Mouse (Mus musculus) left cerebral cortex, adult 2 months (tissue): ENCODE results near the gene Cldn7. TPM values are rescaled to one million over a fixed set of nuclear protein-coding genes. Genes with fewer than 3 reads are reported as not detected.

Source experiments
- DNase-seq, 2 experiments: peaks; one replicate each; pipeline ENCODE4 v3.0.0; 2021 to 2022; ENCODE audit warnings: low spot score in 2 of 2, mixed read lengths in 1 of 2; ENCODE audit errors: extremely low spot score in 1 of 2
- H3K27ac ChIP-seq: fragments of 200-600 bp; 2 replicates; pipeline ENCODE4 v1.8.1; 2022
- H3K4me3 ChIP-seq: fragments of 200-600 bp; 2 replicates; pipeline ENCODE4 v1.8.1; 2022
- CTCF ChIP-seq: fragments of 200-600 bp; IDR thresholded peaks from 2 replicates; pipeline ENCODE4 v1.8.1; 2022; ENCODE audit warnings: antibody characterized with exemption, mild to moderate bottlenecking, moderate library complexity
- intact Hi-C: fragments of 180-260 bp; cut with DNase I; formaldehyde crosslinking; loops from one replicate; pipeline ENCODE4 v1.15.1; 2025
- total RNA-seq, 2 experiments: library from RNA; stranded (reverse); gene quantifications; 2 replicates each; pipeline ENCODE4 v1.2.3; 2021

Gene Cldn7
- total RNA-seq, 2 experiments from 2014 or later, result not detected

DNA sequence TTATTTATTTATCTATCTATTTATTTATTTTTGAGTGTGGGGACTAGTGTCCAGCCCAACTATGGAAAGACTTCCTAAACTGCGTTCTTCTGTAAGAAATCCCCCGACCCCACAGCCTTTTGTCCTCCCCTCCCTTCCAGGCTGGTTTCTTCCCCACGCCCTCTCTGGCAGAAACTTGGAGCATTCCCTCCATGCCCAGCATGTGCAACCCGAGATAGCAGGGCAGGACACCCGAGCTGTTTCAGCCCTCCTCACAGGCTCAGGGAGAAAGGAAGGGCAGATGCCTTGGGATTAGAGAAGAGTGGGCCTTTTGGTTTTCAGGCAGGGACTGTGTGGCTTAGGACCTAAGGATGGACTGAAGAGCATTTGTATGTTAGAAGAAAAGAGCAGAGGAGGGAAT is 18.3 kb downstream of the Cldn7 start:
- intact Hi-C loops, result no loop called here

DNA sequence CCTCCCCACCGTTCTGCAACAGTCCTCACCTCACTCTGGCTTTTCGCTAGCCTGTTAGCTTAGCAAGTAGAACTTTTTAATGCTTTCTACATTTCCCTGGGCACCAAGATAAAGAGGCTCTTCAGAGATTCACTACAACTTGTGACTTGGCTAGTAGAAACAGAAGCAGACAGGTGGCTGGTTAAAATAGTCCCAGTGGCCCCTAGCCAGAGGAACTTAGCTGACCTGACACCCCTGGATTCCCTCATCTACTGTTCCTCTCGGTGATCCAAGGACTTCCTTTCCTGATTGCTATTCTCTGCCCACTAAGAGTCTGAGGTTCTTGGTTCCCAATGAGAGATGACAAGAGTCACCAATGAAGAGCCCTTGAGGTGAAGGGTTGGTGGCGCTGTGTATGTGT is 18.8 kb downstream of the Cldn7 start:
- intact Hi-C loops, result no loop called here
- Histone ChIP-seq H3K4me3 (no peak overlapping the region), H3K27ac (no peak overlapping the region)
- TF ChIP-seq CTCF, result no peak
- DNase-seq, result no peak

More for the DNA sequence above, 18.3 kb downstream of the Cldn7 start:
- Histone ChIP-seq H3K4me3 (peak overlapping the region; percentile 19), H3K27ac (no peak overlapping the region)
- TF ChIP-seq CTCF, result no peak
- DNase-seq, result no peak

GRCm38 (mm10) chr11:69984431-69984830 is 19.9 kb downstream of the Cldn7 start:
- no peak for TF ChIP-seq CTCF
- H3K27ac ChIP-seq, result no peak overlapping the region
- no peak for DNase-seq
- intact Hi-C loops, result no loop called here
- H3K4me3 ChIP-seq, result no peak overlapping the region

GRCm38 (mm10) chr11:69989949-69990348 is 25.4 kb downstream of the Cldn7 start:
- DNase-seq, result no peak
- intact Hi-C loops, result no loop called here
- TF ChIP-seq CTCF, result no peak
- no peak overlapping the region for H3K4me3 ChIP-seq
- no peak overlapping the region for H3K27ac ChIP-seq

GRCm38 (mm10) chr11:69990850-69991691 is 26.5 kb downstream of the Cldn7 start, which contains the start of gene Gabarap:
Gene Gabarap (plus strand): TSS chr11:69991143.
- peak within 1 kb of the TSS; percentile 96 for H3K27ac ChIP-seq
- DNase-seq, result peak; percentile 93 to 95
- peak within 1 kb of the TSS; percentile 93 for H3K4me3 ChIP-seq
- intact Hi-C loops, result no loop called here
- no peak for TF ChIP-seq CTCF

DNA sequence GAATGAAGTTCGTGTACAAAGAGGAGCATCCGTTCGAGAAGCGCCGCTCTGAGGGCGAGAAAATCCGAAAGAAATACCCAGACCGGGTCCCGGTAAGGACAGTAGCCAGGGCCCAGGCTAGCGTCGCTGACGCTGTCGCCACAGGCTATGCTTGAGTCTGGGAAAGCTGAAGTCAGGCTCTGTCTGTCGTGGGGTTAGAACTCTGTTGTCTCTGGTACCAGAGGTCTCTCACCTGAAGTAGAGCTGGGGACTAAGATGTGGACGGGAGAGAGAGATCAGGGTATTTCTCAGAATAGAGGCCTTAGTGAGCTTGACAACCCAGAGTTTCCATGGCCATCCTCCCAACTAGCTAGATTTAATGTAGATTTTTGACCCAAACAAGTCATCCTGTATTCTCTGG is 27.1 kb downstream of the Cldn7 start:
- DNase-seq, result no peak
- intact Hi-C loops, result no loop called here
- no peak for TF ChIP-seq CTCF
- Histone ChIP-seq H3K27ac (peak overlapping the region; percentile 96), H3K4me3 (peak overlapping the region; percentile 93)

GRCm38 (mm10) chr11:69992396-69992795 is 27.8 kb downstream of the Cldn7 start:
- no peak for TF ChIP-seq CTCF
- intact Hi-C loops, result no loop called here
- H3K27ac ChIP-seq, result peak overlapping the region; percentile 96
- H3K4me3 ChIP-seq, result peak overlapping the region; percentile 93
- DNase-seq, result no peak

GRCm38 (mm10) chr11:69992932-69993331 is 28.4 kb downstream of the Cldn7 start:
- intact Hi-C loops, result no loop called here
- H3K4me3 ChIP-seq, result peak overlapping the region; percentile 93
- TF ChIP-seq CTCF, result no peak
- 0 out of 2 replicates have a peak overlapping the region, but pooled peaks have one; percentile 96 for H3K27ac ChIP-seq
- no peak for DNase-seq

- H3K27ac ChIP-seq, result no peak overlapping the region
- H3K4me3 ChIP-seq, result no peak overlapping the region
- no peak for TF ChIP-seq CTCF
- no peak for DNase-seq
- intact Hi-C loops, result loop anchor here (2.0 kb wide), 1 partner anchor 14 kb away; the partner anchor contains the start of gene Ctdnep1
Measured at GRCm38 (mm10) chr11:69994401-69995090, 30.0 kb downstream of the Cldn7 start.

- Histone ChIP-seq H3K27ac (peak within 1 kb of the TSS; percentile 95), H3K4me3 (peak within 1 kb of the TSS; percentile 87)
- DNase-seq, result peak; percentile 95 to 96
- intact Hi-C loops, result loop anchor here (2.0 kb wide), 1 partner anchor 15 kb away; the partner anchor contains the start of gene Ctdnep1
- peak; percentile 58 for TF ChIP-seq CTCF
Measured at GRCm38 (mm10) chr11:69995391-69995960, 30.9 kb downstream of the Cldn7 start, which contains the start of gene Phf23. Gene Phf23 (plus strand): TSS chr11:69995777.

- no peak for TF ChIP-seq CTCF
- peak in 1 of 2 experiments; percentile 51 for DNase-seq
- Histone ChIP-seq H3K4me3 (peak overlapping the region; percentile 87), H3K27ac (peak overlapping the region; percentile 95)
- intact Hi-C loops, result no loop called here
Measured at GRCm38 (mm10) chr11:69996161-69997061, 31.8 kb downstream of the Cldn7 start.
